Mouse (Mus musculus): ENCODE measurements around the gene Mllt3. TPM values are rescaled to one million over a fixed set of nuclear protein-coding genes. Genes with fewer than 3 reads are reported as not detected.

Mllt3 gene
- total and polyA plus RNA-seq, 2 experiments from 2014 or later: 24.8 to 57.8 TPM

DNA sequence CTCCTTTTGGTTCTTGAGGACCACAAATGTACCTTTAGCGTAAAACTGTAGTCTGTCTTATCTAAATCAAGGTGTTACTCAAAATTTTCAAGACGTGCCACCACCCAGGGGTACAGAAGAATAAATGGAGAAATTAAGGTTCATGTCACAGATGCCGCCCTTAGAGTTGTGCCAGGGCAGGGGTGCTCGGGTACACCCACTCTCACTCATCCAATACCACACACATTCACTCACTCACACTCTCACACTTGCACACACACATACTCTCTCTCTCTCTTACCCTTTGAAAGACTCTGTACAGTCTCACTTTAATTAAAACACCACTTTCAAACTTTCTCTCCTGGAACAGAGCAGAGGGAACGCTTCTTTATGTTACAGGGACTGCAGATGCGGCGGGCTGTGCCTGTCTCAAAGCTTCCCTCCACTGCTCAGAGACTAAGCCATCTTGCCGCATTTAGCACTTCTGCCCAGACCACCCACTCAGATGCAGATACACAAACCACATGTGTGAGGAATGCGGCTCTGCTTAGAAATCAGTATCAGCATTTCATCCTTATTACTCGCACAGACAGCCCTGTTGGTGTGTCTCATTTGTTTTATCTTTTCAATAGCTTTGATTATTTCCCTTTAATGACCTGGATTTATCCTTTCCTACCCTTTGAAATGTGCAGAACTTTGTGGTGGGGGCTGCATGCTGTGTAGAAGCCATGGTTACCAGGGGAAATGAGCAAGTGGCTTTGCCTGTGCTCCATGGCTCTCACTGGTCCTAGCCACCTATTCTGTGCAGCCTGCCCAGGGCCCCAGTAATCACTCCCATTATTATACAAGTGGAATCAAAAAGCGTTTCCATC lies 265.2 kb downstream of the Mllt3 start:
- H3K27me3 ChIP-seq (ENCODE audit: insufficient read depth, low read length): no peaks in the 10 kb centered on the region
- ATAC-seq (ENCODE audit: low FRiP score) (no peak), DNase-seq (ENCODE audit: low spot score) (peak; percentile 28)
- H3K27ac ChIP-seq (ENCODE audit: low read depth, low read length): no peak overlapping the region
- H3K9me3 ChIP-seq (ENCODE audit: low read length): no peaks in the 10 kb centered on the region
- no peaks in the 10 kb centered on the region; the same call in 1 of the 2 replicates for H3K4me1 ChIP-seq (ENCODE audit: insufficient read depth, low read length)
- peaks cover under 1% of the 10 kb centered on the region; the same call in 1 of the 2 replicates for H3K36me3 ChIP-seq (ENCODE audit: insufficient read depth, low read length)
- H3K4me3 ChIP-seq (ENCODE audit: low read depth, low read length): no peak overlapping the region
- H3K4me2 ChIP-seq (ENCODE audit: low read depth, low read length, poor library complexity, severe bottlenecking): no peak overlapping the region
- TF ChIP-seq CTCF (IDR thresholded peaks at IDR 0.05): no peak
- no peak overlapping the region for H3K9ac ChIP-seq (replicated peaks; ENCODE audit: low read length, poor library complexity, severe bottlenecking)
- 33% methylated on average over 11 of the region's 11 CpGs for WGBS

DNA sequence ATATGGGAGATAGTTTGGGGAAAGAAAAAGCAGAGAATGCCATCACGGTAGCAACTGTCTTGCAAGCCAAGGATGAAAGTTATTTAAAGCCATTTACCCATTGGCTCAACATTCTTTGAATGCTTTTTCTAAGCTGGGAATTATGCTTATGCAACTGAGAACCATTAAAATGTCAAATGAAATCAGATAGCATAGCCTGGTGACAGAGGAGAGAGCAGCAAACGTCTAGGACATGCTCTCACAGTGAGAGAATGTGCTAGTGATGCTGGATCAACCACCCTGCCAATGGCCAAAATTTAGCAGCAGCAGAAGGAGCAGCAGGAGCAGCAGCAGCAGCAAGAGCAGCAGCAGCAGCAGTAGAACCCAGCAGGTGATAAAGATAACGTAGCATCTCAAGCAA lies 267.4 kb downstream of the Mllt3 start:
- Histone ChIP-seq H3K4me1 (ENCODE audit: insufficient read depth, low read length) (no peaks in the 10 kb centered on the region; the same call in 1 of the 2 replicates), H3K4me3 (ENCODE audit: low read depth, low read length) (no peak overlapping the region), H3K9me3 (ENCODE audit: low read length) (no peaks in the 10 kb centered on the region), H3K9ac (replicated peaks; ENCODE audit: low read length, poor library complexity, severe bottlenecking) (no peak overlapping the region), H3K4me2 (ENCODE audit: low read depth, low read length, poor library complexity, severe bottlenecking) (no peak overlapping the region), H3K27ac (ENCODE audit: low read depth, low read length) (no peak overlapping the region), H3K36me3 (ENCODE audit: insufficient read depth, low read length) (no peaks in the 10 kb centered on the region), H3K27me3 (ENCODE audit: insufficient read depth, low read length) (no peaks in the 10 kb centered on the region)
- WGBS: 45% methylated on average over 3 of the region's 3 CpGs
- TF ChIP-seq CTCF (IDR thresholded peaks at IDR 0.05): no peak
- DNase-seq (ENCODE audit: low spot score): no peak
- ATAC-seq (ENCODE audit: low FRiP score): no peak

GRCm38 (mm10) chr4:87761075-87761474 lies 272.1 kb downstream of the Mllt3 start:
- no peak overlapping the region for H3K4me3 ChIP-seq (ENCODE audit: low read depth, low read length)
- TF ChIP-seq CTCF (IDR thresholded peaks at IDR 0.05): no peak
- no peak overlapping the region for H3K9ac ChIP-seq (replicated peaks; ENCODE audit: low read length, poor library complexity, severe bottlenecking)
- H3K27ac ChIP-seq (ENCODE audit: low read depth, low read length): no peak overlapping the region
- no peaks in the 10 kb centered on the region for H3K4me1 ChIP-seq (ENCODE audit: insufficient read depth, low read length)
- 82% methylated on average over 2 of the region's 2 CpGs for WGBS
- no peaks in the 10 kb centered on the region for H3K9me3 ChIP-seq (ENCODE audit: low read length)
- no peaks in the 10 kb centered on the region for H3K36me3 ChIP-seq (ENCODE audit: insufficient read depth, low read length)
- DNase-seq (ENCODE audit: low spot score) (no peak), ATAC-seq (ENCODE audit: low FRiP score) (no peak)
- no peak overlapping the region for H3K4me2 ChIP-seq (ENCODE audit: low read depth, low read length, poor library complexity, severe bottlenecking)
- H3K27me3 ChIP-seq (ENCODE audit: insufficient read depth, low read length): no peaks in the 10 kb centered on the region

DNA sequence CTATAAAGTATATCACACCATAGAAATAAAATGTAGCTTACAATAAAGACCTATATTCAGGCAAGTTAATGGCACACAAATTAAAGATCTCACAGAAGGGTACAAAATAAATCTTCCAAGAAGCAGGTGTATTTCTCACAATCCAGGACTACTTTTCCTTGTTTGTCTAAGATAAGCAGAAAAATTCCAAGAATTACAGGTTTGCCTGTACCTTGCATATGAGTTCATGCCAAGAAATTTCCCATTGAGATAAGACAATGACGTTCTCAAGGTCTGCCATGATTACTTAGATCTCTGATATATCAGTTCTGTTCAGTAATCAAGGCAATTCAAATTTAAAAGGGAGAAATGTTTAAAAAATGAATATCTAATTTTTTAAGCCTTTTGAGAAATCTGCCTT lies 272.9 kb downstream of the Mllt3 start:
- no peak overlapping the region for H3K4me2 ChIP-seq (ENCODE audit: low read depth, low read length, poor library complexity, severe bottlenecking)
- no peak overlapping the region for H3K9ac ChIP-seq (replicated peaks; ENCODE audit: low read length, poor library complexity, severe bottlenecking)
- no peak overlapping the region for H3K4me3 ChIP-seq (ENCODE audit: low read depth, low read length)
- H3K4me1 ChIP-seq (ENCODE audit: insufficient read depth, low read length): no peaks in the 10 kb centered on the region
- no peaks in the 10 kb centered on the region for H3K9me3 ChIP-seq (ENCODE audit: low read length)
- no peaks in the 10 kb centered on the region for H3K36me3 ChIP-seq (ENCODE audit: insufficient read depth, low read length)
- no peak for TF ChIP-seq CTCF (IDR thresholded peaks at IDR 0.05)
- ATAC-seq (ENCODE audit: low FRiP score) (no peak), DNase-seq (ENCODE audit: low spot score) (no peak)
- WGBS: 96% methylated on average over 1 of the region's 1 CpGs
- no peak overlapping the region for H3K27ac ChIP-seq (ENCODE audit: low read depth, low read length)
- no peaks in the 10 kb centered on the region for H3K27me3 ChIP-seq (ENCODE audit: insufficient read depth, low read length)

DNA sequence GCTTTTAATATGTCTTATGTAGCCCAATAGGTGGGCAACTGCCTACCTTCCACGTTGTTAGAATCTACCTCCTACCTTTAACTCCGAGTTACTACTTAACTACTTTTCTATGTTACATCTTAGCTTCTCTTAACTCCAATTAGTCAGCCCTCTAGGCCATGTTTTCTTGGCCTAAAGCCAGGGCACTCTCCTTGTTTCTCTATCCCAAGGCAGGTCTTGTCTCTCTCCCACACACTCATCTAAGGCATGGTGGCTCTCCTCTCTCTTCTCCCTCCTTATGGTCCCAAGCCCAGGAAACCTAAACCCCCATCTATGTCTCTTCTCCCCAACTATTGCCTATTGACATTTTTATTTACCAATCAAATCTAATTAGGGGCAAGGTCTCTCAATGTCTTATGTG lies 273.5 kb downstream of the Mllt3 start:
- WGBS: 96% methylated on average over 2 of the region's 2 CpGs

DNA sequence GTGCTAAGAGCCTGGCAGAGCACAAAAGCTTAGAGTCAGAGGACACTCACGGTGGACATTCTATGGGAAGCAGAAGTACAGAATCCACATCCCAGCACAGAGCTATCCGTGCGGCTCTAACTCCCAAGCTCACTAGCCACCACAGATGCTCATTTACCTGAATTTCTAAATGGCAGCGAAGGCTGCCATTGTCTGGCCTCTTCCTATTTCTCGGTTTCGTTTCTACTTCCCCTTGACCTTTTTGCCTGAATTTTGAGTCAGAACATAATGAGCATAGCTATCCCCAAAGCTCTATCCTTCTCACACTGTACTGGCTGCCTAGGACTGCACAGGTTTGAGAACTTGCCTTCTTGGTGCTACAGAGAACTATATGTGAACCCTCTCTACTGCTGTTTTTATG lies 274.1 kb downstream of the Mllt3 start:
- no peaks in the 10 kb centered on the region for H3K4me1 ChIP-seq (ENCODE audit: insufficient read depth, low read length)
- no peak for DNase-seq (ENCODE audit: low spot score)
- 96% methylated on average over 6 of the region's 6 CpGs for WGBS
- no peaks in the 10 kb centered on the region for H3K9me3 ChIP-seq (ENCODE audit: low read length)
- no peak overlapping the region for H3K9ac ChIP-seq (replicated peaks; ENCODE audit: low read length, poor library complexity, severe bottlenecking)
- H3K27ac ChIP-seq (ENCODE audit: low read depth, low read length): no peak overlapping the region
- H3K4me3 ChIP-seq (ENCODE audit: low read depth, low read length): no peak overlapping the region
- no peak overlapping the region for H3K4me2 ChIP-seq (ENCODE audit: low read depth, low read length, poor library complexity, severe bottlenecking)
- H3K27me3 ChIP-seq (ENCODE audit: insufficient read depth, low read length): no peaks in the 10 kb centered on the region
- no peak for TF ChIP-seq CTCF (IDR thresholded peaks at IDR 0.05)
- no peaks in the 10 kb centered on the region for H3K36me3 ChIP-seq (ENCODE audit: insufficient read depth, low read length)
- no peak for ATAC-seq (ENCODE audit: low FRiP score)

More for the DNA sequence above, 273.5 kb downstream of the Mllt3 start:
- Histone ChIP-seq H3K27me3 (ENCODE audit: insufficient read depth, low read length) (no peaks in the 10 kb centered on the region), H3K9me3 (ENCODE audit: low read length) (no peaks in the 10 kb centered on the region), H3K9ac (replicated peaks; ENCODE audit: low read length, poor library complexity, severe bottlenecking) (no peak overlapping the region), H3K4me1 (ENCODE audit: insufficient read depth, low read length) (no peaks in the 10 kb centered on the region), H3K4me3 (ENCODE audit: low read depth, low read length) (no peak overlapping the region), H3K4me2 (ENCODE audit: low read depth, low read length, poor library complexity, severe bottlenecking) (no peak overlapping the region), H3K27ac (ENCODE audit: low read depth, low read length) (no peak overlapping the region), H3K36me3 (ENCODE audit: insufficient read depth, low read length) (no peaks in the 10 kb centered on the region)
- TF ChIP-seq CTCF (IDR thresholded peaks at IDR 0.05): no peak
- no peak for ATAC-seq (ENCODE audit: low FRiP score)
- DNase-seq (ENCODE audit: low spot score): no peak

Data from midbrain, postnatal 0 days (tissue).